Mouse (Mus musculus) adrenal gland, postnatal 36 days (tissue): ENCODE measurements around the gene Gm20388. TPM values are rescaled to one million over a fixed set of nuclear protein-coding genes. Genes with fewer than 3 reads are reported as not detected.

ENCODE experiments used
- DNase-seq, 2 experiments: peaks; one replicate each; pipeline ENCODE4 v3.0.0; 2021; ENCODE audit warnings: mixed read lengths in 1 of 2
- total RNA-seq, 2 experiments: library from RNA; stranded (reverse); gene quantifications; 2 replicates each; pipeline ENCODE4 v1.2.3; 2021

Gene Gm20388
- total RNA-seq, 2 experiments from 2014 or later, result 2.4 to 7.4 TPM

DNA sequence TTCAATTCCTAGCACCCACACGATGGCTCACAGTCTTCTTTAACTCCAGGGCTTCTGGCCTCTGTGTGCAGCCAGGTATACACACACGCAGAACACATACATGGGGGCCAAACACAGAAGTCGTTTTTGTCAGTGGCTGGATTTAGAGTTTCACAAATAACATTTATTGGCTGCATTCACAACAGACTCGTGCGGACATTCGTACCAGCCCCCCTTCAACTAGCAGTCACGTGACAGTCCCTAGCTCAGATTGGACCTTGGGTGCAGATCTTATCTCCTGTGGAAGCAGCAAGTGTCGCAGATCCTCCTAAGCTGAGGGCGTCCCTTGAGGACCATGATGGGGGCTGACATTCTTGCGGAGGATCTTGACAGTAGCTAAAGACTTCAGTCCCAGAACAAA, 1620.0 kb downstream of the Gm20388 start:
- DNase-seq, result no peak

DNA sequence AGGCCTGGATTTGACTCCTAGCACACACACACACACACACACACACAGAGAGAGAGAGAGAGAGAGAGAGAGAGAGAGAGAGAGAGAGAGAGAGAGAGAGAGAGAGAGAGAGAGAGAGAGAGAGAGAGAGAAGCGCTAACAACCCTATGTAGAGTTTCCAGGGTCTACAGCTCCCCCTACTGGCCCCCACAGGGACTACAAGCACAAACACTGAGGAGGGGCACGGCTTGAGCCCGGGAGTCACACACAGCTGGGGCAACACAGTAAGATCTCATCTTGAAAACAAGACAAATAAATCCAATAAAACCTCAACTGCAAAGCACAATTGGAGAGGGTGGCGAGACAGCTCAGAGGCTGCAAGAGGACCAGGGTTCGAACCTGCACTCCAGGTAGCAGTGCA, 1621.7 kb downstream of the Gm20388 start:
- DNase-seq, result peak; percentile 36 to 48

DNA sequence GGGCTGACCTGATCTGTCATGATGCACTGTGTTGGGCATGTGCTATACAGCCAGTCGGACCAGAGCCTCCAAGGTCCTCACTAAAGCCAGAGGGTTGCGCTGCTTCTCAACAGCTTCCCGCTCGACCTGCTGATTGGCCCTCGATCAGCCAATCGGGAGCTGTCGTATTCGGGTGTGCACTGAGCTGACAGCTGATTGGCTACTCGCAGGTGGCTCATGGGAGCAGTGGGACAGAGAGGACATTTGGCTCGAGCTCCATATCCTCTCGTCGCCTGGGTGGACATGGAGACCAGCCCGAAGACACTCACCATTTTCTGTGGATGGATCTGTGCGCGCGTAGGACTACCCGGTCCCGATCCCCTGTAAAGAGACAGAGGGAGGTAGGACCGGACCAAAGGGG, 1631.2 kb downstream of the Gm20388 start:
- no peak for DNase-seq

DNA sequence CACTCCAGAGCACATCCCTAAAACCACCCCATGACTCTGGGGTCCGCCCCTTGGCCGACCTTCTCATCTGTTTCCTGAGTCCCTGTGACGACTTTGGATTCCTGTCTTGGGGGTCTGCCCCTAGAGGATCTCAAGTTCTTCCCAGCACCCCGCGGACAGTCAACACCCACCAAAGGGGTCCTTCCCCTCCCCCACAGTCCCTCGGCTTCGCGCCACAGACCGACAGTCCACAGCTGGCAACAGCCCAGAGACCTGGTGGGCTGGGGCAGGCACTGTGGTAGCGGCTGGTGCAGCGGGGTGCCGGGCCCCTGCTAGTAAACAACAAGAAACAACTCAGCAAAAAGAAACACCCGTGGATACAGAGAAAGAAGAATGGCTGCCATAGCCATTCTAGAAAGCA, 1632.3 kb downstream of the Gm20388 start:
- no peak for DNase-seq

DNA sequence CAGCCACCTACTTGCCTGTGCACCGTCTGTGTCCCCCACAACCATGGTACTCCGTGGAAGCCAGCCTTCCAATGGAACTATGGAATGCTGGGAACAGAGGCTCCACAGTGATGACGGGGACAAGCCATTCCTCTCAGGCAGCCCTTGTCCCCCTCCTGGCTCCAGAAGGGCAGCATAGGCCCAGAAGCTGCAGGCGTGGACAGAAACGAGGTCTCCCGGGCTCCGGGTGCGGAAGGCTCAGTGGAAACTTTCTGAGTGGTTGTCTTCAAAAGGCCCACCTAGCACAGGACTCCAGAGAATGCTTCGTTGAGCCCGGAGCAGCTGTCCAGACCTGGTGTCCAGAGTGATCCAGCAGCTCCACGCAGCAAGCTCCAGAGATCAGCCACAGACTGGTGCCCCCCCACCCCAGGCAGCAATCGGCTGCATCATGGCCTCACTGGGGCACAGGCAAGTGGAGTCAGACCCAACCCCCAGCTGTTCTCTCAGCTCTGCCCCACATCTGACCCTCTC, 1633.7 kb downstream of the Gm20388 start, which contains the start of gene 1700018B08Rik:
Gene 1700018B08Rik (minus strand): TSS at position 45 of the 510 bp plus-strand sequence.
- no peak for DNase-seq

DNA sequence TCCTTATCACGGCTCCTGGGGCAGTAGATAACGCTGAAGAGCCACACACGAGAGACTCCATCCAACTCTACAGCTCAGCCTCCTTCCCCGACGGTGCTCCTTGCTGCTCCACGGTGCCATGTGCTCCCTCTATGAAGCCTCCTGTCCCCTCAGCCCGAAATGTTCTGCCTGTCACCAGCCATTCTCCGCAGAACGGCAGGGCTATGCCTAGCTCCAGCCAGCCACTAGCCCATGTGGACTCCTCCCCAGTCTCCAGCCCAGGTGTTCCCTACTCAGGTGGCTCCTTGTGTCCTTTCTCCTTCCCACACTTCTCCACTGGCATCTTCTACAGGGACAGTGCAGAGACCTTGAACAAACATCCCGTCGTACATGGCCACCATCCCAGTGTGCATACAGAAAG, 1634.3 kb downstream of the Gm20388 start:
- DNase-seq, result no peak

DNA sequence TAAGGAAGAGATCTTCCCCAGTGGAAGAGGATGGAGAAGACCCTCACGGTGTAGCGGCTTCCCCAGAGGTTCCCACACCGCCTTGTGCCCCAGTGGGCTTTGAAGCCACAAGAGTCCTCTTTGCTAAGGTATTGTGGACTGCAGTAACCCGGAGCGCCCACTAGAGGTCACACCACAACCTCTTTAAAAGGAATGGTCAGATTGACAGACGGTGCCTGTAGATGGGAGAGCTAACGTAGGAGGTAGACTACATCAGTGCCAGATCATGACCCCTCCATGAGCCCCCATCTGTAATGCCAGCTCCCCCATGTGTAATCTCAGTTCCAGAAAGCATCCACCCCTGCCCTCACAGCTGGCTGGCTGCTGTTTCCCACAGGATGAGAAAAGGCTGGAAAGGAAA, 1636.5 kb downstream of the Gm20388 start:
- DNase-seq, result peak; percentile 72 to 78

DNA sequence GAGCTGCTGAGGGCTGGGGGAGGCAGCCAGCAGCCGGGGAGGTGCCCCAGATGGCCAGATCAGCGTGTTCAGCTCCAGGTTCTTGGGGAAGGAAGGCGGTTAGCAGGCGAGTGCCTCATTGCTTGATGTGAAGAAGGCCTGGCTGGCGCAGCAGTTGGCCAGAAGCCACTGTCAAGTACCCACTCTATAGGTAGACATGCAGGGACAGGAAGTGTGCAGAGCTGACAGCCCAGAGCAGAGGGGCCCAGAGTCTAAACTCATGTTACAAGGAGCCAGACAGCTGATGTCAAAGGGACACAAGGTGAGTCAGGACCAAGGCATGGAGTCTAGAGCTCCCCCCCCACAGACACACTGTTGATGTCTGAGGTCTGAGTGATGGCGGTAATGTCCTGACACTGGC, 1639.4 kb downstream of the Gm20388 start:
- DNase-seq, result no peak

DNA sequence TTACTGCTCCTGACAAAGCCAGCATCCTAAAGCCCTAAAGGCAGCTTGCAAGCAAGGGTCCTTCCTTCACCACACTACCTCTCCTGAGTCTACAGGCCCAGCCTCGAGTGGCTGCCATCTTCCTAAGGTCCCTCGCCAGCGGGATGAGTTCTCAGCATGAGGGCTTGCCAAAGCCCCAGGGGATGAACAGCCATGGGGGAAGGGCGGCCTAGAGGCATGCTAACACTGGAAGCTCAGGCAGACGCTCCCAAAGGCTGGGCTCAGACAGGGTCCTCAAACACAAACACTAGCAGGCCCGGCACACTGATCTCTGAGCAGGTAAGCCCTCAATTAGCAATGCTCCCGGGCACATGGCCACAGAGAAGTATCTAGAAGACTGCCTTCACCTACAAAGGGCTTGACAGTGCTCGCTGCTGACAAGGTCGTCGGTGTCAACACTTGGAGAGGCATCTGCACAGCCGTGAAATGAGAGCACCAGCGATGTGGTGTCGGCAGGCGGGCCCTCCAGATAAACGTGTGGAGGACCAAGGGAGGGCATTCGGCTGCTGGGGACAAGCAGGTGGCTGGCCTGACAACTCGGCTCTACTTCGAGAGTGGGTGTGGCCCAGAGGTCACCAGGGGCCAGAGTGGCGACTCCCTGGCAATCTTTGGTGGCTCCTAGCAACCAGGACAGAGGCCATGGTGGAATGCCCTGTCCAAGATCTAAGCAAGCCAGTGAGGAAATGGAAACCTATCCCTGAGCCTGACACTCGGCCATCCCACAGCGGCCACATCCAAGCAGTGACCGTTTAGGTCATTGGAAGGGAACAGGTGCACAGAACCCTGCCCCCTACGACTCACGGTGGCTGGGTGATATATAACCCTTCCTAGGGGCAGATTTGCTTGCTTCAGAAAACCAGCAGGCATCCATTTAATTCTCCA, 1640.7 kb downstream of the Gm20388 start:
- no peak for DNase-seq

DNA sequence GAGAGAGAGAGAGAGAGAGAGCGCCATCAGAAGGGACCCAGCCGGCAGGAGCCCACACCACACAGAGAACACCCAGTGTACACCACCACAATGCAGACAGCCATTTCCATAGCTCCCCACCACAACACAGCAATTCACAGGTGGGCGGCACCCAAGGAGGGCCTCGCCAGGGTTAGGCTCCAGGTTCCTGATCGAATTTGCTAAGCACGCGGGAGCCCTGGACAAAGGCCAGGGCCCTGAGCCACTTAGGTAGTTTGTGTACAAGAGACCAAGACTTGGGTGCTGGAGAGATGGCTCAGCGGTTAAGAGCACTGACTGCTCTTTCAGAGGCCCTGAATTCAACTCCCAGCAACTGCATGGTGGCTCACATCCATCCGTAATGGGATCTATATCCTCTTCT, 1641.9 kb downstream of the Gm20388 start:
- no peak for DNase-seq

DNA sequence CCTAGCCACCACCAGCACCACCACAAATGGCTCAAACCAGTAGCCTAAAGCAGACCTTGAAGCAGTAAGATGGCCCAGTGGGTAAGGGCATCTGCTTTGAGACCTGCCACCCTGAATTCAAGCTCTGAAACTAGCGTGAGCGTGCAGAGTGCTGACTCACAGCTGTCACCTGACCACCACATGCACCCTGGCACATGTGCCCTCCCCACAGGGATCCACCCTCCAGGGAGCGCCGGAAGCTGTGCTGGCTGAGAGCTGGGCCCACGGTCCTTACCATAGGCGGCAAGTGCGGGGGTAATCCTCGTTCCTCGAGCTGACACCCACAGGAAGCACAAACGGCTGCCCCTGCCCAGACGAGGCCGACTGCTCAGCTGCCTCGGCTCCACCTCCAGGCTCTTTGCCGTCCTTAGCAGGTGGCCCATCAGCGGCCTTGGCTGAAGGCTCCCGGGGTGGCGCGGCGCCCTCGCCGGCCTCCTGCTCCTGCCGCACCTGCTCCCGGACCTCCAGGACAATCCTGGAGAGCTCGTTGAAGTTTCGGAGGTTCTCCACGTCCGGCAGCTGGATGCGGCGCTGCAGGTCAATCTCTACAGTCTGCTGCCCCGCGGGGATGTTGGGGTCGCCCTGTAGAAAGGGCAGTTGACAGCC, 1643.3 kb downstream of the Gm20388 start:
- DNase-seq, result no peak

DNA sequence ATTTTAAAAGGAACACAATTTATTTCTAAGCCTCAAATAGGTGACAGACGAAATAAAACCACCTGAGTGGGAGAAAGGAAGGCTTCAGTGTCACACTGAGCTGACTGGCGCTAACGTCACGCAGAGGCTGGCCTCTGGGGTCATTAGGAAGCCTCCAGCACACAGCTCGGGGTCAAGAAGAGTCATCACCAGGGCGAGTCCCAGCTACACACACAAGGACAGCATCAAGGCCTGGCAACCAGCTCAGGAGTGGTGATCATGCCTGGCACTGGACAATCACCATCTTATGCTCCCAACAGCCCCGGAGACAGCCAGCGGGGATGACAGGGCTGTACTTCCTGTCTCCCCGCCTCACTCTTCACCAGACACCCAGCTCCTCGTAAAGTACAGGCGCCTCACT, 1647.1 kb downstream of the Gm20388 start:
- DNase-seq, result peak in 1 of 2 experiments; percentile 59

DNA sequence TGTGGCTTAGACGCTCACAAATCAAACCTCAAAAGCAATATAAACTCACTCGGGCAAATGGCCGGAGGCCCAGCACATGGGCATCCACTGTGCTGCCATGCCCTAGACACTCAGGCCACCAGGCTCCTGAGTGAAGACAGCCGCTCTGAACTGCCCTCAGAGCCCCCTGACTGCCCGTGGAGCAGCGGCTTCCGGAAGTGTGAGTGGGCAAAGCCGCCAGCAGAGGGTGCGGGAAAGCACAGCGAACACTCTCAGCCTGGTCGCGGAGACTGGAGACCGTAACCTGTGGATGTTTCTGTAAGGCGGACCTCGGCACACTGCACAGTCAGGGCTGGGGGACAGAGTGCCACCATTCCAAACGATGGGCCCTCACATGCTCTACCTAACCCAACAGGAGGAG, 1647.9 kb downstream of the Gm20388 start:
- DNase-seq, result no peak

DNA sequence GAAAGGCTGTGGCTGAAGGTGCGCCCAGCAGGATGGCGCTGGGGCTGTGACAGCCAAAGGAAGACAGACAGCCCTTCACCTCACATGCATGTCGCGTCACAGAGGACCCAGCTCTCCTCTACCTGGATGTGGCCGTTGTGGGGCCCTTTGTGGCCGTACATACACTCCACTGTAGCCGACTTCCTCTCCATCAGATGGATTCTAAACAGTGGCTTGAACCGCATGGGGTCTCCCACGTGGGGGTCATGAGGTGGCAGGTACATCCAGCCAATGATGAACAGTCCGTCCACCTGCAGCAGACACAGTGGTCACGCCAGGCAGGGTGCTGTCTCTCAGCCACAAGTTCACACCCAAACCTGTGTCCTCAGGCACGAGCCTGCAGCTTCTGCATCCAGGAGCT, 1649.2 kb downstream of the Gm20388 start:
- no peak for DNase-seq

DNA sequence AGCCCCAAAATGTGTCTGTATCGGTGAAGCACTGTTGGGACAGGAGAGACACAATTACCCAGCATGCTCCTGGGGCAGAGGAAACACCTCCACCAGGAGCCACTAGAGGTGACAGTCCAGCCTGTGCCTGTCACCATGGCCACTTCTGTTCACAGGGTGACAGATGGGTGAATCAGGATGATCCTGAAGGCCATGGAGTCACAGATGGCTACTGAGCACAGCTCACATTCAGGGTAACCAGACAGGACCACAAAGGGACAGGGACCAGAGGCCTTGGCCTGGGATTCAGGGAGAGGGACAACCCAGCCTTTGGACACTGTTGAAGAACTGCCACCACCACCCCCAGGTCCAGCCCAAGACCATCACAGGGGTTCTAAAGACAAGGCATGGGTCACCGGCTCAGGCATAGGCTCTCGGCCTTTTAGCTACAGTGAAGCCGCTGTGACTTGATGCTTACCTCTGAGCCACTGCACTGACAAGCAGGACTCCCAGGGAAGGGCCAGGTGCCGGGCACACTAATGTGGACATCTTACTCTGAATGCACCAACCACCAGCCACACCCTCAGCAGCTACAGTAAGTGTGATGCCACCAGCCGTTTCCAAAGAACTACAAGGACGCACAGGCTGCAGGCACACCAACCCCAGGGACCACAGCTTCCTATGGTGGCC, 1649.9 kb downstream of the Gm20388 start:
- DNase-seq, result peak in 1 of 2 experiments; percentile 30

DNA sequence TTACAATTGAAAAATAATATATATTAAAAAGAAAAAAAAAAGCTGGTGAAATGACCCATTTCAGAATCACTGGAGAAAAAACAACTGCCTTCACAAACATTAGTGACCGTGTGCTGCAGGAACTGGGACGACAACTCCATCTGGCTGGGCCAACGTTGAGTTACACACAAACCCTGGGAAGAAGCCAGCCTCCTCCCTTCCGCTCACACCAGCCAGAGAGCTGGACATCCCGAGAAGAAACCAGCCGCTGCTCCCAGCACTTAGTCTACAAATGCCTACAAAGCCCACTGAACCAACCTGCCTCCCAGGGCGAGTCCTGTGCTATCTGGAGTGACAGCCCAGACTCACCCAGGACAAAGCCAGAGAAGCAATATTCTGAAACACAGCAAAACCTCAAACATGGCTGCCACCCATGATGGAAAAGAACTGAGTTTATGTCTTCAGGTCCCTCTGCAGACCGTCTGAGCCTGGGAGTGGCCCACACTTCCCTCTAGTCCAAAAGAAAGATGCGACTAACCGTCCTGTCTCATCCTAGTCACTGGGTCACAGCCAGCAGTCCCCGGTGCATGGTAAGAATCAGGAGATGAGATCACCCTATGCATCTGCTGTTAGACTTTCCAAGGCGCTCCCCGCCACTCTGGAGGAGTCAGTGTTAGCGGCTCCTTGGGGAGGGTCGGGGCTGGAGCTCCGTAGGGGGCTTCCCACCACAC, 1651.2 kb downstream of the Gm20388 start:
- peak; percentile 50 to 51 for DNase-seq

DNA sequence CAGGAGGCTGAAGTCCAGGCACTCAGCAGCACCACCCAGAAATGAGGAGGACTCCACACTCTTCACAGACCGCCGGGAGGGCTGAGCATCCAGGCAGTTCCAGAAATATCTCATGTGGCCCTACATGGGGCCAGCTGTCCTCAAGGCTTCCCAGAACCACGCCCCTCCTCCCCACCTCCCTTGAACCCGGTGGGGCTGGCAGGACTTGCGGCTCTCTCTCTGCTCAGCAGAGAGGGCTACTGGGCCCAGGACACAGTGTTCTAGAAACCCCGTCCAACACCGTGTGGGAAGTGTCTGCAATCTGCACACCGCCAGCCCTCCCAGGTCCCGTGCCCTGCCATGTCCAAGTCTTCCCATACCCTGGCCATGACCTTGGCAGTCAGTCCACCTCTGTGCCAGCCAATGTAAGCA, 1652.3 kb downstream of the Gm20388 start:
- peak; percentile 74 to 76 for DNase-seq

DNA sequence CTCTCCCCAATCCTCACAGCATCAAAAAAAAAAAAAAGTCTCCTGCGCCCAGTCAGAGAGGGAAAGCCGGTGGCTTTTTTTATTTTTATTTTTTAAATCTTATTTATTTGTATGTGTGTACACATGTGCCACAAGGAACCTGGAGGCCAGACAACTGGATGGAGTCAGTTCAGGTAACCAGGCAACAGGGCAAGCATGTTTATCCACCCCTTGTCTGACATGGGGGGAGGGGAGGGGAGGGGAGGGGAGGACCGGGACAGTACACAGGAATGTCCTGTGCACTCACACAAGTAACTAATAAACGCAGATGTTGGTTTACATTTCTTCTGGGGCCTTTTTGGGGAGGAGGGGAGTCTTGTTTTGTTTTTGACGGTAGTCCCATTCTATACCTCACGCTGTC, 1653.1 kb downstream of the Gm20388 start:
- DNase-seq, result no peak

DNA sequence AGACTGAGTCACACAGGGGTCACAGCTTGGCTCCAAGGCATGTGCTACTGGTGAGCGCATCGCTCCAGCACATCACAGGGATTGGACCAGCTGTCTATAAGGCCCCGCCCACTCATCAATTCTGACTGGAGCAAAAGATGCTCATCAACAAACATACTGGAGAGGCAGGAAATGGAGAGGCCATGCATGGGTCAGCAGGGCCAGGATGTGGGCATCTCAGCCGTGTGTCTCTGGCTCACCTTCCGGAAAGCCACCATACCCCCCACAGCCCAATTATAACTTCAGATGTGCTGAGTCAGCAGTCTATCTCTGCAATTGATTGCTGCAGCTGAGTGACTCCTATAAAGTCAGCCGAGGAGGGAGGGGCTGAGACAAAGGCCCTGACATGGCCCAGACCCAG, 1657.7 kb downstream of the Gm20388 start:
- peak in 1 of 2 experiments; percentile 48 for DNase-seq

DNA sequence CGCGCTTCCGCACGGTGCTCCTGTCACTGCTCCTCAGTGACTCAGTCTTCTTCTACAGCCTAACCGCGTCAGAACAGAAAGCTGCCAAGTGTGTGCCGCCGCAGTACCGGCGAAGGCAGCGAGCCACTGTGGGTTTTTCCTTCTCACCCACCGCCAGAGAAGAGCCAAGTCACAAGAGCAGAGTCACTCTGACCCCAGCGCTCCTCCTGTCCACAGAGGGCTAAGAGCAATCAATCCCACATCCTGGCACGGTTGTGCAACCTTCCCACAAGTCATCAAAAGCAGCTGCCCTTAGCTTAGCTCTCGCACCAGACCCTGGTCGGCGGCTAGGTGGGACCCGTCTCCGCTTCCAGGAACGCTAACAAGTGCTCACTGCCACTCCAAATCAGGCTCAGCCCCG, 1659.7 kb downstream of the Gm20388 start:
- DNase-seq, result peak; percentile 63 to 76

DNA sequence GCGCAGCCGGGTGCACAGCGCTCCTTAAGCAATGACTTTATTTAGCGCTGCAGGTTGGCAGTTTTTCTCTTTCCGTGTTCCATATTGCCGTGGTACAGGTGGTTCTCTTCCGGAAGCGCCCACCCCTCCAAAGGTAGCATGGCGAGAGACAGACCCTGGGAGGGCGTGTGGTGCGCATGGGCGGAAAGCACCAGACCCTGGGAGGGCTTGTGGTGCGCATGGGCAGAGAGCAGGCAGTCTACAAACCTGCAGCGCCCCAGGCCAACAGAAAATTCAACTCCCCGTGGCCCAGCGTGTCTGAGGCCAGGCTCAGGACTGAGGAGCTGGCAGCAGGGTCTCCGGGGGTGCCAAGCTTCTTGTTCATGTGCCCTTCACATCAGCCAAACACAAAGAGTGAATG, 1660.2 kb downstream of the Gm20388 start:
- no peak for DNase-seq

DNA sequence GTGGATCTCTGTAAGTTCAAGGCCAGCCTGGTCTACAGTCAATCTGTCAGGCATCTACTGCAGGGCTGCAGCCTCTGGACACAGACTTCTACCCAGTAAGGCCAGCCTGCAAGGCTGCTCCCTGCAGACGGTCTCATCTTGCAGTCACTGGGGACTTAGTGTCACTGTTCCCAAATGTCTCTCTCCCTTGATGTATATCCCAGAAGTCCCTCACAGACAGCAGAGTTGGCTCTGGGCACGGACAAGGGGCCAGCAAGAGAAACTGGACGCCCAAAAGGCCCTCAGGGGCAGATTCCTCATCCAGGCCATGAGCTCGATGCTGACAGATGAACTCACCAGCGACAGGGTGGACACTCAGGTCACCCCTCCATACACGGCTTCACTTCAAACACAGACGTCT, 1661.5 kb downstream of the Gm20388 start:
- DNase-seq, result no peak
